Mouse (Mus musculus): ENCODE results near the gene Wfdc2. TPM values are rescaled to one million over a fixed set of nuclear protein-coding genes. Genes with fewer than 3 reads are reported as not detected.
"Not testable (repeated sequence)": the region's sequence is repeated elsewhere in the genome, so short reads cannot be mapped to it uniquely, and the experiment has no call there.

Wfdc2 gene
- polyA plus RNA-seq, 1 experiment from 2014 or later, result 21.3 TPM

DNA sequence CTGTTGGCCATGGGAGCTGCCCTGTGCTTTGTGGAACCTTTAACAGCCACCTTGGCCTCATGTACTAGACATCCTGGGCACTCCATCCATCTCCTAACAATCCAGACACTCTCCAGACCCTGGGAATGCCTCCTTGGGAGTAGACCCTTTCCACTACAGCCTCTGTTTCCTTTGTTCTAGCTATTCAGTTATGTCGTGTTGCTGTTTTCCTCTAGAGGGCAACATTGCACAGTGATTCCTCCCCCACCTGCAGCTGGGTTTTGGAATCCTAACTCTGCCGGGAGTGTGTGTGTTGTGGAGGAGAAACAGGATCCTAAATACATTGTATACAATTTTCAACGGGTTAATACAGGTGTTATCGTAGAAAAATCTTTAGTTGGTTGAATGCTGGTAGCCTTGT is 29.8 kb downstream of the Wfdc2 start:
- Histone ChIP-seq H3K27ac (ENCODE audit: low read length) (no peak overlapping the region), H3K36me3 (ENCODE audit: control insufficient read depth, insufficient read depth) (no peaks in the 10 kb centered on the region), H3K9me3 (replicated peaks; ENCODE audit: control insufficient read depth, low read length) (no peaks in the 10 kb centered on the region), H3K9ac (ENCODE audit: low read length) (no peak overlapping the region), H3K4me1 (ENCODE audit: control insufficient read depth, insufficient read depth, low read length) (no peaks in the 10 kb centered on the region), H3K27me3 (ENCODE audit: control insufficient read depth, insufficient read depth, low read length) (peaks cover 5% of the 10 kb centered on the region; the same call in 1 of the 2 replicates), H3K4me2 (ENCODE audit: low read depth, low read length) (no peak overlapping the region), H3K4me3 (ENCODE audit: low read length) (no peak overlapping the region)
- WGBS, result 7% methylated on average over 4 of the region's 4 CpGs
- no peak for ATAC-seq (replicated peaks; ENCODE audit: extremely low read depth, insufficient read depth, low FRiP score)

GRCm38 (mm10) chr2:164593494-164593893 is 31.3 kb downstream of the Wfdc2 start, which contains the start of gene Eppin:
Gene Eppin (minus strand): TSS chr2:164593594.
- Histone ChIP-seq H3K9ac (ENCODE audit: low read length) (no peak within 1 kb of the TSS), H3K9me3 (replicated peaks; ENCODE audit: control insufficient read depth, low read length) (no peaks in the 10 kb centered on the region), H3K4me2 (ENCODE audit: low read depth, low read length) (no peak within 1 kb of the TSS), H3K36me3 (ENCODE audit: control insufficient read depth, insufficient read depth) (no peaks in the 10 kb centered on the region), H3K27ac (ENCODE audit: low read length) (no peak within 1 kb of the TSS), H3K27me3 (ENCODE audit: control insufficient read depth, insufficient read depth, low read length) (peaks cover 5% of the 10 kb centered on the region; the same call in 1 of the 2 replicates), H3K4me1 (ENCODE audit: control insufficient read depth, insufficient read depth, low read length) (no peaks in the 10 kb centered on the region), H3K4me3 (ENCODE audit: low read length) (no peak within 1 kb of the TSS)
- 66% methylated on average over 4 of the region's 4 CpGs for WGBS
- ATAC-seq (replicated peaks; ENCODE audit: extremely low read depth, insufficient read depth, low FRiP score), result no peak

DNA sequence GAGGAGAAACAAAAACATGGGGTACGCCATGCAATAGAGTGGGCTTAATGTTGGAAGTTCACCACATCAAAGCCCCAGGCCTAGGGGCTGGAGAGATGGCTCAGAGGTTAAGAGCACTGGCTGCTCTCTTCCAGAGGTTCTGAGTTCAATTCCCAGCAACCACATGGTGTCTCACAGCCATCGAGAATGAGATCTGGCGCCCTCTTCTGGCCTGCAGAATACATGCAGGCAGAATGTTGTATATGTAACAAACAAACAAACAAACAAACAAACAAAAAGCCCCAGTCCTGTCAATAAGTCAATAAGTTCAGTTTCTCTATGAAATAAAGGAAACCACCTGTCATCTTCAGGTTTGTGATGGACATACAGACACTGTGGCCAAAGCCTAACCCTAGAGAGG is 38.0 kb downstream of the Wfdc2 start:
- Histone ChIP-seq H3K9ac (ENCODE audit: low read length) (no peak overlapping the region), H3K9me3 (replicated peaks; ENCODE audit: control insufficient read depth, low read length) (no peaks in the 10 kb centered on the region), H3K27me3 (ENCODE audit: control insufficient read depth, insufficient read depth, low read length) (no peaks in the 10 kb centered on the region), H3K4me1 (ENCODE audit: control insufficient read depth, insufficient read depth, low read length) (no peaks in the 10 kb centered on the region), H3K4me3 (ENCODE audit: low read length) (no peak overlapping the region), H3K27ac (ENCODE audit: low read length) (no peak overlapping the region), H3K4me2 (ENCODE audit: low read depth, low read length) (no peak overlapping the region), H3K36me3 (ENCODE audit: control insufficient read depth, insufficient read depth) (no peaks in the 10 kb centered on the region)
- 58% methylated on average over 3 of the region's 3 CpGs for WGBS
- ATAC-seq (replicated peaks; ENCODE audit: extremely low read depth, insufficient read depth, low FRiP score), result no peak

DNA sequence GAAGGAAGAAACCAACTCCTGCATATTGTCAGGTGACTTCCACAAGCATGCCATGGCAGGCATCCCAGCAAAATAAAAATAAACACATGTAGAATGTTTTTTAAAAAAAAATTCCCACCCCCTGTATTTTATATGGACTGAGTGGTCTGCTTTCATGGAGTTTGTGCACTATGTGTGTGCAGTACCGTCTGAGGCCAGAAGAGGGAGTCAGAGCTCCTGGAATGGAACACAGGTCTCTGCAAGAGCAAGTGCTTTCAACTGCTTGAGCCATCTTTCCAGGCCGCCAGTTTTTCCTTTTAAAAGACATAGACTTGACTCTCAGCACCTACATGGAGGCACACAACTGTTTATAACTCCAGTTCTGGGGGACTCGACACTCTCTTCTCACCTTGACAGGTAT is 41.3 kb downstream of the Wfdc2 start:
- H3K9me3 ChIP-seq (replicated peaks; ENCODE audit: control insufficient read depth, low read length), result no peaks in the 10 kb centered on the region
- H3K36me3 ChIP-seq (ENCODE audit: control insufficient read depth, insufficient read depth), result no peaks in the 10 kb centered on the region
- H3K4me2 ChIP-seq (ENCODE audit: low read depth, low read length), result no peak overlapping the region
- no peaks in the 10 kb centered on the region for H3K4me1 ChIP-seq (ENCODE audit: control insufficient read depth, insufficient read depth, low read length)
- ATAC-seq (replicated peaks; ENCODE audit: extremely low read depth, insufficient read depth, low FRiP score), result no peak
- H3K27ac ChIP-seq (ENCODE audit: low read length), result no peak overlapping the region
- H3K9ac ChIP-seq (ENCODE audit: low read length), result no peak overlapping the region
- peaks cover 2% of the 10 kb centered on the region; the same call in 1 of the 2 replicates for H3K27me3 ChIP-seq (ENCODE audit: control insufficient read depth, insufficient read depth, low read length)
- WGBS, result 76% methylated on average over 3 of the region's 3 CpGs
- no peak overlapping the region for H3K4me3 ChIP-seq (ENCODE audit: low read length)

DNA sequence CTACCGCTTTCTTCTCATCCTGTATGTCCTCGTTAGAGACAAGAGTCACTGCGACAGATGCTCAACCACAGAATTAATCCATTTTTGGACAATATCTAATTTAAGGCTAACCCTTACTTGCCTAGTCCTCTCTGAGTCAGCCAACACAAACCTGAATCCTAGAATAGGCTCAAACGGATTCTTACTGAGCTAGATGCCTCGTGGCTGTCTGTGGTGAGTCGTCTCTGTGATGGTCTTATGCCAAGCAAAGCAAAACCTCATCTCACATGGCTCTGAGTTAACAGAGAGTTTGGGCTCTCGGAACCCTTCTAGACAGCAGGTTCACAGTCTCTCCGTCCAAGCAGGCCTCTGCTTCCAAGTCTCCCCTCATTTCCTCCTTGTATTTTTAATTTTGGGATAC is 42.2 kb downstream of the Wfdc2 start:
- no peak overlapping the region for H3K27ac ChIP-seq (ENCODE audit: low read length)
- H3K4me1 ChIP-seq (ENCODE audit: control insufficient read depth, insufficient read depth, low read length), result no peaks in the 10 kb centered on the region
- peaks cover 3% of the 10 kb centered on the region; the same call in 1 of the 2 replicates for H3K27me3 ChIP-seq (ENCODE audit: control insufficient read depth, insufficient read depth, low read length)
- H3K9ac ChIP-seq (ENCODE audit: low read length), result no peak overlapping the region
- 82% methylated on average over 8 of the region's 8 CpGs for WGBS
- H3K4me2 ChIP-seq (ENCODE audit: low read depth, low read length), result no peak overlapping the region
- H3K9me3 ChIP-seq (replicated peaks; ENCODE audit: control insufficient read depth, low read length), result no peaks in the 10 kb centered on the region
- no peaks in the 10 kb centered on the region for H3K36me3 ChIP-seq (ENCODE audit: control insufficient read depth, insufficient read depth)
- ATAC-seq (replicated peaks; ENCODE audit: extremely low read depth, insufficient read depth, low FRiP score), result no peak
- no peak overlapping the region for H3K4me3 ChIP-seq (ENCODE audit: low read length)

DNA sequence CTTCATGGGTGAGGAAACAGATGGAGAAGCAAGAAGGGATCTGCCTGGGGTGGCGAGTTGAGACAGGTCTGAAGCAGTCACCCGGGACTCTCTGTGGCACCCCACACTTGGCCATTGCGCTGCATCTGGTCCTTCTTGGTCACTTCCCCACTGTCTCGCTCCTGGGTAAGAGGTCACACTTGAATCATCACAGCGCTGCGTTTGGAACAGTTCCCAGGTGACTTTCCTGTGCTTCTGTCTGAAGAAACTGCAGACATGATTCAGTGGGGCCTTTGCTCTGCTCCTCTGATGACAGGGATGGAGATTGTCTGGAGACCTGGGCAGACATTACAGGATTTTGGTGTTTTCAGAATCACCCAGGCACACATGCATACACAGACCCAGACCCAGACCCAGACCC is 46.6 kb downstream of the Wfdc2 start:
- H3K4me3 ChIP-seq (ENCODE audit: low read length), result no peak overlapping the region
- no peak overlapping the region for H3K9ac ChIP-seq (ENCODE audit: low read length)
- H3K4me1 ChIP-seq (ENCODE audit: control insufficient read depth, insufficient read depth, low read length), result no peaks in the 10 kb centered on the region
- 60% methylated on average over 6 of the region's 6 CpGs for WGBS
- no peak overlapping the region for H3K27ac ChIP-seq (ENCODE audit: low read length)
- no peak overlapping the region for H3K4me2 ChIP-seq (ENCODE audit: low read depth, low read length)
- peaks cover 5% of the 10 kb centered on the region; the same call in 1 of the 2 replicates for H3K27me3 ChIP-seq (ENCODE audit: control insufficient read depth, insufficient read depth, low read length)
- no peaks in the 10 kb centered on the region for H3K36me3 ChIP-seq (ENCODE audit: control insufficient read depth, insufficient read depth)
- ATAC-seq (replicated peaks; ENCODE audit: extremely low read depth, insufficient read depth, low FRiP score), result no peak
- no peaks in the 10 kb centered on the region for H3K9me3 ChIP-seq (replicated peaks; ENCODE audit: control insufficient read depth, low read length)

- H3K4me3 ChIP-seq (ENCODE audit: low read length); H3K4me1 ChIP-seq (ENCODE audit: control insufficient read depth, insufficient read depth, low read length); H3K4me2 ChIP-seq (ENCODE audit: low read depth, low read length); H3K9ac ChIP-seq (ENCODE audit: low read length); H3K36me3 ChIP-seq (ENCODE audit: control insufficient read depth, insufficient read depth); H3K27me3 ChIP-seq (ENCODE audit: control insufficient read depth, insufficient read depth, low read length); ATAC-seq (replicated peaks; ENCODE audit: extremely low read depth, insufficient read depth, low FRiP score); H3K27ac ChIP-seq (ENCODE audit: low read length); H3K9me3 ChIP-seq (replicated peaks; ENCODE audit: control insufficient read depth, low read length): not testable (repeated sequence)
- WGBS, result 40% methylated on average over 8 of the region's 8 CpGs
These were observed 51.3 kb downstream of the Wfdc2 start, which contains the start of the genes Wfdc6b and Wfdc8 for GRCm38 (mm10) chr2:164613471-164613870. Gene Wfdc6b (plus strand): TSS chr2:164613522. Gene Wfdc8 (minus strand): TSS chr2:164613626.

DNA sequence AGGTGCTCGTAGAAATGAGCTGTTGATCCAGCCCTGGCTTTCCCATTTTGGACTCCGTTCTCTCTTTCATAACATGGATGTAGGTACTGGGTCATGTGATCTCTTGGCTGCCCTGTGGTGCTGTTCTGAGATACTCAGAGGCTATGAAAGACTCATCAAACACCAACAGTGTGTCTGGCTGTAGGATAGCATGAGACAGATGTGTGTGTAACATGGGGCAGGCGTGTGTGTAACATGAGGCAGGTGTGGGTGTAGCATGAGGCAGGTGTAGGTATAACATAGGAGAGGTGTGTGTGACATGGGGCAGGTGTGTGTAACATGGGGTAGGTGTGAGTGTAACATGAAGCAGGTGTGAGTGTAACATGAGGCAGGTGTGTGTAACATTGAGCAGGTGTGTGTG is 53.2 kb downstream of the Wfdc2 start:
- Histone ChIP-seq H3K36me3 (ENCODE audit: control insufficient read depth, insufficient read depth) (no peaks in the 10 kb centered on the region), H3K4me3 (ENCODE audit: low read length) (no peak overlapping the region), H3K9ac (ENCODE audit: low read length) (no peak overlapping the region), H3K4me2 (ENCODE audit: low read depth, low read length) (no peak overlapping the region), H3K27me3 (ENCODE audit: control insufficient read depth, insufficient read depth, low read length) (0 out of 2 replicates have a peak, but pooled peaks cover 2% of the 10 kb centered on the region), H3K4me1 (ENCODE audit: control insufficient read depth, insufficient read depth, low read length) (no peaks in the 10 kb centered on the region), H3K9me3 (replicated peaks; ENCODE audit: control insufficient read depth, low read length) (no peaks in the 10 kb centered on the region), H3K27ac (ENCODE audit: low read length) (no peak overlapping the region)
- ATAC-seq (replicated peaks; ENCODE audit: extremely low read depth, insufficient read depth, low FRiP score), result no peak
- WGBS, result 83% methylated on average over 3 of the region's 3 CpGs
